Mouse (Mus musculus) bone marrow macrophage, adult 2 months (primary cell): ENCODE measurements at regions not wholly inside any gene's neighbourhood (a gene's known extent, or its start where the extent isn't known, plus 50 kb on each side); places are given as distances from the start of the nearest gene placed in this dataset.

ENCODE experiments used
- H3K27ac ChIP-seq: 2 replicates; pipeline ENCODE4 v1.5.1; 2012; ENCODE audit warnings: low read depth, low read length; ENCODE audit not compliant: insufficient read depth
- H3K4me1 ChIP-seq: 2 replicates; pipeline ENCODE4 v1.6.1; 2012; ENCODE audit warnings: low read length; ENCODE audit not compliant: control insufficient read depth, insufficient read depth
- H3K4me3 ChIP-seq: 2 replicates; pipeline ENCODE4 v1.5.1; 2012; ENCODE audit warnings: mild to moderate bottlenecking, low read length, moderate library complexity; ENCODE audit not compliant: insufficient read depth
- CTCF ChIP-seq: IDR thresholded peaks from 2 replicates; pipeline ENCODE4 v1.5.1; 2012; ENCODE audit warnings: low read depth, mild to moderate bottlenecking, low read length, moderate library complexity
- POLR2A ChIP-seq: IDR thresholded peaks from 2 replicates; pipeline ENCODE4 v1.6.1; 2012; ENCODE audit warnings: mild to moderate bottlenecking, low read depth, low read length, borderline replicate concordance

GRCm38 (mm10) chr11:52519877-52520276 lies 123.6 kb downstream of the 9530068E07Rik start:
- Histone ChIP-seq H3K4me3 (no peak overlapping the region), H3K27ac (no peak overlapping the region), H3K4me1 (no peaks in the 10 kb centered on the region)
- TF ChIP-seq CTCF (no peak), POLR2A (no peak)

GRCm38 (mm10) chr11:52521879-52522278 lies 125.7 kb downstream of the 9530068E07Rik start:
- TF ChIP-seq POLR2A (no peak), CTCF (no peak; the same call in 1 of the 2 replicates)
- H3K27ac ChIP-seq, result no peak overlapping the region
- no peak overlapping the region for H3K4me3 ChIP-seq
- H3K4me1 ChIP-seq, result no peaks in the 10 kb centered on the region

DNA sequence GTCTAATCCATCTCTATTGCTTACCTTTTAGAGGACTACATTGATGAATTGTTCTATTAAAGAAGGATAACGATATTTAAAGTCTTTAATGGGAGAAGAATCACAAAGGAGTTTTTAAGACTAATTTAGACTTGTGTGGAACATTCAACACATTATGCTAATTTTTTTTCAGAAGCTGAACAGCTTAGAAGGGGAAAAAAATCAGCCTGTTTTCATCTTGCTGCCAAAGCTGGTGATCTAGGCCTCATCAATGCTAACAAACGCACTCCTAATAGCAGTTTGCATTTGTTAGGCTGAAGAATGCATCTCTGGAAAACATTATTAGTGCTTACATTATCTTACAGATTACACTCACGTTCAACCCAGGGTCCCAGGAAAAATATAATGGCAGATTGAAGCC lies 126.2 kb downstream of the 9530068E07Rik start:
- no peak overlapping the region for H3K4me3 ChIP-seq
- no peak overlapping the region for H3K27ac ChIP-seq
- H3K4me1 ChIP-seq, result no peaks in the 10 kb centered on the region
- TF ChIP-seq POLR2A, result no peak
- no peak for TF ChIP-seq CTCF

DNA sequence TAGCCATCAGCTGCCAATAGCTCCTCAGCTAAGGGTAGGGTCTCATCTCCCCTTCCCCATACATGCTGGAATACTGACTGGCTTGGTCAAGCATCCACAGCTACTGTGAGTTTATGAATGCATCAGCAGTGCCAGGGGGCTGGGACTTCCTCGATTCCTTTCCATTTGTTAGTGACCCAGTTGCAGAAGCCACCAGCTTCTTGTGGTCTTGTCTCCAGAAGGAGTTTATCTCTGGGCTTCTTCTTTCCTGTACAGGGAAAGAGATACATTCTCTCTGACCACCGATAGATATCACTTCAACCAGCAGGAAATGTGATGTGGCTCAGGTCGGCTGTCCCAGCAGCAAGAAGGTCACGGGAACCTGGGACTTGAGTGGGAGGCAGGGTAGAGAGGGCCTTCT lies 127.0 kb downstream of the 9530068E07Rik start:
- Histone ChIP-seq H3K4me1 (no peaks in the 10 kb centered on the region), H3K27ac (no peak overlapping the region), H3K4me3 (no peak overlapping the region)
- TF ChIP-seq POLR2A (no peak), CTCF (no peak)

- H3K27ac ChIP-seq, result no peak overlapping the region
- no peak for TF ChIP-seq POLR2A
- no peak for TF ChIP-seq CTCF
- no peaks in the 10 kb centered on the region for H3K4me1 ChIP-seq
- no peak overlapping the region for H3K4me3 ChIP-seq
Observed at GRCm38 (mm10) chr11:52523671-52524070, 127.4 kb downstream of the 9530068E07Rik start.

GRCm38 (mm10) chr11:52525446-52525845 lies 129.2 kb downstream of the 9530068E07Rik start:
- no peak overlapping the region for H3K27ac ChIP-seq
- H3K4me3 ChIP-seq, result no peak overlapping the region
- no peak for TF ChIP-seq POLR2A
- no peak for TF ChIP-seq CTCF
- H3K4me1 ChIP-seq, result no peaks in the 10 kb centered on the region

DNA sequence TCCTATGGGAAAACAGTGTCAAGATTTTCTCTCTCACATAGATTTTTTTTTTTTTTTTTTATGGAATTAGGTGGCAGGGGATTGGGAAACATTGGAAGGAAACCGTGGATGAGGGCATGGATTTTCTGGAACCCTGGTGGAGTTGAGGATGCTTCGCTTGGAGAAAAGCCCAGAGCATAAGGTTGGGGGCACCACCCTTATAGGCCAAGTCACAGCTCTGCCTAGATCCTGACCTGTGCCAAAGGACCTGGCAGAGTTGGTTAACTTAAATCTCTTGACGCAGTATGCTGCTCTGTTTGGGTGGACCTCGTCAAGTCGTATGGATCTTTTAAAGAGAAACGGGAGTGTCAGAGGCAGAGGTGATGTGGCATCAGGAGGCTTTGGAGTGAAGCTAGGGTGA lies 130.1 kb downstream of the 9530068E07Rik start:
- Histone ChIP-seq H3K4me3 (no peak overlapping the region), H3K4me1 (no peaks in the 10 kb centered on the region), H3K27ac (no peak overlapping the region)
- TF ChIP-seq CTCF, result no peak
- TF ChIP-seq POLR2A, result no peak

- TF ChIP-seq CTCF (no peak), POLR2A (no peak)
- Histone ChIP-seq H3K4me1 (peaks cover 22% of the 10 kb centered on the region), H3K27ac (no peak overlapping the region), H3K4me3 (no peak overlapping the region)
Observed at GRCm38 (mm10) chr11:52533379-52533778, 137.2 kb downstream of the 9530068E07Rik start.

DNA sequence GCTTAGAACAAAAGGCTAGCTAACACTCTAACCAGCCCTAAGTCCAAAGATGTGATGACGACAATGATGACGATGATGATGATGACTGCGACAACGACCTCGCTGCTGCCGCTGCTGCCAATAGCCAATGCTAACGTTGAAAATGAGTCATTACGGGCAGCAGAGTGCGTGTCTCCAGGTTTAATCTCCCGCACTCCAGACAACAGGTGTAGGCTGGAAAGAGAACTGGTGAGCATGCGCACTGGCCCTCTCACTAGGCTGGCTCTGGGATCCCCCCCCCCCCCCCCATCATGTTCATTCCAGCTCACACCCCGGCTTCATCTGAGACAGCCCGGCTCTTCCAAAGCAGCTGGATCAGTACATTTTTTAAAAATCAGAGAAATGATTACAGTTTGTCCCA lies 138.4 kb downstream of the 9530068E07Rik start:
- no peak overlapping the region for H3K4me3 ChIP-seq
- TF ChIP-seq POLR2A (no peak), CTCF (no peak)
- peaks cover 23% of the 10 kb centered on the region for H3K4me1 ChIP-seq
- no peak overlapping the region for H3K27ac ChIP-seq

- TF ChIP-seq CTCF (no peak), POLR2A (no peak)
- Histone ChIP-seq H3K27ac (no peak overlapping the region), H3K4me1 (peaks cover 23% of the 10 kb centered on the region), H3K4me3 (no peak overlapping the region)
Observed at GRCm38 (mm10) chr11:52536211-52536610, 140.0 kb downstream of the 9530068E07Rik start.

- Histone ChIP-seq H3K27ac (no peak overlapping the region), H3K4me3 (no peak overlapping the region), H3K4me1 (peaks cover 23% of the 10 kb centered on the region)
- TF ChIP-seq POLR2A (no peak), CTCF (no peak)
Observed at GRCm38 (mm10) chr11:52536841-52537240, 140.6 kb downstream of the 9530068E07Rik start.
